Mouse (Mus musculus) hematopoietic stem cell, adult 5-6 weeks (primary cell): ENCODE results near the gene Tm7sf3. TPM values are rescaled to one million over a fixed set of nuclear protein-coding genes. Genes with fewer than 3 reads are reported as not detected.
A peak's percentile ranks its signal among the peaks of the same experiment; 100 is the strongest.

Experiments
- ATAC-seq, 2 experiments: fragments of 125-278 bp in 1 of 2; replicated peaks in 1 of 2; 2 replicates each; pipeline ENCODE4 v1.8.0; 2016 to 2017; ENCODE audit warnings: inconsistent platforms in 2 of 2, mild to moderate bottlenecking in 2 of 2, moderate number of reproducible peaks in 2 of 2, low read depth in 1 of 2, moderate TSS enrichment in 1 of 2; ENCODE audit not compliant: low FRiP score in 2 of 2, poor library complexity in 2 of 2, severe bottlenecking in 2 of 2, insufficient read depth in 1 of 2, low TSS enrichment in 1 of 2
- total RNA-seq: library from RNA; stranded (forward); fragments of 172-1452, 232-1000 nt; gene quantifications from 2 replicates; pipeline ENCODE4 v1.2.3, GENCODE M21; 2017

Tm7sf3 gene
- total RNA-seq, result 28.1 and 31.5 TPM in 2 replicates

GRCm38 (mm10) chr6:146642276-146643183, at the start of gene Tm7sf3, which contains the start of gene Med21:
Gene Tm7sf3, minus strand, starts transcription at chr6:146642824.
Gene Med21, plus strand, starts transcription at chr6:146642547.
- peak; percentile 93 to 95 for ATAC-seq

DNA sequence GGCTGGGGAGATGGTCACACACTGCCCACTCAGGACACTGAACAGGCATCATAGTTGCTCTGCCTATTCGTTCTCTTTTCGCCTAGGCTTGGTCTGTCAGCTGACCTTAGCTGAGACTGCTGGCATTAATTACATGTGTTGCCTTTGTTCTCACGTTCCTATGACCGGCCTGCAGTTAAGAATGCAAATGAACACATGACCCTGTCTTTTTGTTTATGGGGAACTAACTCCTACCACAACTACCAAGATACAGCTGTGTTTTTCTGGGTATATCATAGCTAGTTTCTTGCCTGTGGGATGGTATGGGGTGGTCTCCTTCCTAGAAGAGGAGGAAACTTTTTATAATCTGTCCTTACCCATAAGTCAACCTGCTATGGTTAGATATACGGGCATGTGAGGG, 46.2 kb upstream of the Tm7sf3 start:
- ATAC-seq, result no peak

DNA sequence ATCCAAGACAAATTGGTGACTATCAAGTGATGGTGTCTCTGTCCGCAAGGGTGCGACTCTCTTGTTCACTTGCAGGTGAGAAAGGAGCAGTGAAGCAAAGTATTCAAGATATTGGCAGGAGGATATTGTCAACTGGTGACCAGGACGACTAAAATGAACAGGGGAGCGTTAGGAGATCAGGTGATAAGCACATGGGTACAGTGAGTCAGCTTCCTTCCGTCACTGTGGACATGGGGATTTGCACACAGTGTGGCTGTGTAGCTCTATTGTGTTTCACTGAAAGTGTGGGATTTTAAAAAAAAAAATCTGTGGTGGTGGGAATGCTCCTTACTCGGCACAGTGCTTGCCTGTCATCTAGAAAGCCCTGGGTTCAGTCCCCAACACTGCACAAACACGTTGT, 45.4 kb upstream of the Tm7sf3 start:
- ATAC-seq, result no peak

DNA sequence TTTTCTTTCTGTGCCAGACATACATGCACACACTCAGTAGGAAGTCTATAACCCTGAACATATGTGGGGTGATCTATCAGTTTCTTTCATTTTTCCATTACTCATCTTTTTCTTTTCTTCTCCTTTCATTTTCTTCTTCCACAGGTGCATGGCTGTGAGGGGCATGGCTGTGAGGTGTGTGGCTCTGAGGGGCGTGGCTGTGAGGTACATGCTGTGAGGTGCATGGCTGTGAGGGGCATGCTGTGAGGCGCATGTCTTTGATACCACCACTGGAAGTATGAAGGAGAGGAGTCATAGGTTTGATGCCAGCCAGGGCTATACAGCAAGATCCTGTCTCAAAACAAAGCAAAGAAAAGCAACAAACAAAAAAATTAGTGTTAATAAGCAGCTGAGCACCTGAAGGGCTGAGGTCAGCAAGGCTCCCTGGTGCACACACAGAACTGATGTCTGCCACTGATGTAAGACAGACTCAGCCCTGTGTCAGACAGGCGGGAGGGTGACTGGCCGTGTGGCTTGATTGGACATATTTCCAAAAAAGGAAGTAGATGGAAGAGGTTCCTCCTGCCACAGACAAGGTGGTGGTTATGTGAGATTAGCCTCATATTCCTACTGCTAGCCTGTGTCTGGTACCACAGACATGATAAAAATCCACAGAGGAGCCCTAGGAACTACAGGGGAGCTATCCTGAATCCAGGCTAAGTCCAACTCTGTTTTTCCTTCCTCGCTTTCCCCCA, 44.0 kb upstream of the Tm7sf3 start:
- ATAC-seq, result peak; percentile 87 to 89

GRCm38 (mm10) chr6:146685781-146686308, 43.2 kb upstream of the Tm7sf3 start:
- peak in 1 of 2 experiments; percentile 52; a peak in 2 of 4 replicates for ATAC-seq

DNA sequence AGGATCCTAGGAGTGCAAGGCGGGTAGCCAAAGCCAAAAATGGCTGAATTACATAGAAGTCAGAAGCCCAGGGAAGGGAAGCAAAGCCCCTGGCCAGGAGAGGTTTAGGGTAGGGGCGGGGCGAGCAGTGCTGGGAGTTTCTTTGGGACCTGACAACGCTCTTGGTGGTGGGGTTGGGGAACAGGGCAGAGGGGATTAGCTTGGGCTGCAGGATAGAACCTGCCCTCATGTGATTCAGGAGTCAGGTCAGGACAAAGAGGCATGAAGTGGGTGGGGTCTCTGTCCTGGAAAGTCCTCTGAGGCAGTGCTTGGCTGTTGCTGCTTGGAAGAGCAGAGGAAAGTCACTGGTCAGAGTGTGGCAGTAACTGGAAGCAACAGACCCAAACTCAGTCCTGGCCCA, 41.3 kb upstream of the Tm7sf3 start:
- ATAC-seq, result no peak

DNA sequence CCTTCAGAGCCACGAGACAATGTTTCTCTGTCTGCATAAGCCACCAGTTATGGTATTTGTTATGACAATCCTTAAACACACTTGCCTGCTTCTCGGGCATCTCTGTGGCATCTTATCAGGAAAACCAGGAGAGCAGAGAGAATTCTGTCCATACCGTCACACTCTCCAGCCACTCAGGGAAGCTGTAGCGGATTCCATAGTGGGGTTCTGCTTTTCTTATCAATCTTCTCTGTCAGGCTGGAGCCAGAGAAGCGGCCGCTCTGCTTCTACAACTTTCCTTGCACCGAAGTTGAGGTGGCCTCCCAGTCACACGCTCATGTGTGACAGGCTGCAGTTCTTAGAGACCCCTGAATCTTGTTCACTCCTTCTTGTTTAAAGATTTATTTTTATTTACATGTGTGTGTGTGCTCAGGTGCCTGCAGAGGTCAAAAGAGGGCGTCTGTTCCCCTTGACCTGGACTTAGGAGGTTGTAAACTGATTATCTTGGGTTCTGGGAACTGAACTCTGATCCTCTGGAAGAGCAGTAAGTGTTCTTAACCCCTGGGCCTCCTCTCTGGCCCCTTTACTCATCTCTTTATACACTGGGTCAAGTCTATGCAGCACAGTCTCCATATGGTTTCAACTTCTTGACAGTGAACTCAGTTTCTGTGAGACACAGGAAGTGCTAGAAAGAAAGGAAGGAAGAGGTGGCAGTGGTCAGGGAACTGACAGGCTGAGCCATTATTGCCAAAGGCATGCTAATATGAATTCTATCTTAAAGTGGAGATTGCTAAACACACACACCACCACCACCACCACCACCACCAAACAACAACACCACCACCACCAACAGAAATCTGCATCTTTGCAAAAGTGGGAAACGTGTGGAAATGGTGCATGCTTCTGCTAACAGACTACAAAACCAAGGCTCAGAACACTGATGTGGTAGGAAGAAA, 35.8 kb upstream of the Tm7sf3 start:
- no peak; a peak in 1 of 4 replicates for ATAC-seq

DNA sequence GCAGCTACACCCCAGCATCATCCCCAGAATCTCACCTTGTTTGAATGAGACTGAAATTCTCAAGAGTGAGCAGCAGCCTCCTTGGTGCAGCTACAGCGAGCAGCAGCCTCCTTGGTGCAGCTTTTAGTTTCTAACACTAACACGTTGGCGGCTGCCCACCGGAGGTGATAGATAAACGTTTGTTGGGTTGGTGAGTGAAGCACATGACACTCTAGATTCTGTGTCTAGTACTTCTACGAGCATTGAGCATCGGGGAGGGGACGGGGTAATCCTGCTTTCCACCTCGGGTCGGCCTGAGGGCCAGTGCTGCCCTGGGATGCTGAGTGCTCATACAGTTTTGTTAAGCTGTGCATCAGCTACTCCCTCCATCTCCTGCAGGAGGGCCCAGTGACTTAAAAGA, 34.3 kb upstream of the Tm7sf3 start:
- no peak for ATAC-seq

- ATAC-seq, result peak; percentile 35 to 81
These were observed 32.4 kb upstream of the Tm7sf3 start for GRCm38 (mm10) chr6:146674881-146675536.

GRCm38 (mm10) chr6:146674420-146674819, 31.8 kb upstream of the Tm7sf3 start:
- no peak for ATAC-seq

DNA sequence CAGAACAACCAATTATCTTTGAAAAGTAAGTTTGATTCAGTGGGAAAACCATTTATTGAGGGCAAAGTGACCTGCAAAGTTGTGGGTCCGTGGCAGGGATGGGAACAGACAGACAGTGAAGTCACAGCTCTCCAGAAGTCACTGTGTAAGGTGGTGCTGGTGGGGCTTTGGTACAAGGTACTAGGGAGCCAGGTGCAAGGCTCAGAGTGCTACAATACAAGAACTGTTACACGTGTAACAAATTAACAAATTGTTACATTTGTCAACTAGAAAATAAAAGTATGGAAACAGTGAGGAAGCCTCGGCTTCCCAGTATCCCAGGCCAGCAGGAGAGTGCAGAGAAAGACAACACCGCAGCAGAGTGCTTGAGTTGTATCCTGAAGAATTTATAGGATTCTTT, 31.1 kb upstream of the Tm7sf3 start:
- no peak for ATAC-seq

GRCm38 (mm10) chr6:146672106-146672505, 29.5 kb upstream of the Tm7sf3 start:
- no peak for ATAC-seq

DNA sequence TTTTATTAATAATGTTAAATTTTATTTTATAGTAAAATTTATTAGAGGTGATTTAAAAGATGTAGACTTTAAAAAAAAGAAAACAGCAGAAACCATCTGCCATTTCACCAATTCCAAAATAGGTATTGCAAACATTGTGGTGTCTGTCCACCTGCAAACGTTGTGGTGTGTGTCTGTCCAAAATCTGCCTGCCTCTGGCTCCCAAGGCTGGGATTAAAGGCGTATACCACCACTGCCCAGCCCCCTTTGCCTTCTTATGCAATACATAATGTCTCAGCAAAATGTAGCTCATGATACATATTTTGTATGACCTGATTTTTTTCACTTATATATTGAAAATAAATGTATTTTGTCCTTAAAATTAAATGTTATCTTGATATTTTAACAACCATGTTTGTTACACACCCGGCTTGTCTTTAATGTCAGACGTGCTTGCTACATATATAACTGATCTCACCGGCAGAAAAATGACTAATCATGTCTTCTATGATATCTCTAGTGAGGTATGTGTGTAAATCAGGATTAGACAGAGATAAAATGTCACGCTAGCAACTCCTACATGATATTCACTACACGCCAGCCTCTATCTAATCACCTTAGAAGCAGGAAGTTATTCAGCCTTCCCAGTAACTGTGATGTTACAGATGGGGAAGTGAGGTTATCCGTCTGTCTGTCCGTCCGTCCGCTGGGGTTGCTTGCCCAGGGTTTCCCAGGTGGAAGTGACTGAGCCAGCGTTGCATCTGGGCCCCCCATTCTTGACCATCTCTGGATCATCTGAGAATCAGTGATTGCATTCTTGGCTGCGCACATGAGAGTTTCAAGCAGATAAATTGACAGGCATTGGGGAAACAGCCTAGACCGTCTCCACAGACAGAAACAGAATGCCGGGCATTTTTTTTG, 28.6 kb upstream of the Tm7sf3 start:
- ATAC-seq, result no peak

DNA sequence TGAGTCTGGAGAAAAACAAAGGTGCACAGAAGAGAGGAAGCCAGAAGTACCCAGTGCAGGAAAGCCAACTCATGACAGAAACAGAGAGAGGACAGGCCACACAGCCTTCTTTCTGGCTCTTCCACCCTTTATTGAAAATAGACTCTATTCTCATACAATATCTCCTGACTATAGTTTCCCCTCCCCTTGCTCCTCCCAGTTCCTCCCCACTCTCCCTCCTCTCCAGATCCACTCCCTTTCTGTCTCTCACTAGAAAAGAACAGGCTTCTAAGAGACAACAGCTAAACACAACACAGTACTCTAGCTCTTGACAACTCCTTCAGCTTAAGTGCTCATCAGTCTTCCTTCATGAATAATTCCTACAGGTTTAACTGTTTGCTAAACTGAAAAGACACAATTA, 26.0 kb upstream of the Tm7sf3 start:
- no peak for ATAC-seq

DNA sequence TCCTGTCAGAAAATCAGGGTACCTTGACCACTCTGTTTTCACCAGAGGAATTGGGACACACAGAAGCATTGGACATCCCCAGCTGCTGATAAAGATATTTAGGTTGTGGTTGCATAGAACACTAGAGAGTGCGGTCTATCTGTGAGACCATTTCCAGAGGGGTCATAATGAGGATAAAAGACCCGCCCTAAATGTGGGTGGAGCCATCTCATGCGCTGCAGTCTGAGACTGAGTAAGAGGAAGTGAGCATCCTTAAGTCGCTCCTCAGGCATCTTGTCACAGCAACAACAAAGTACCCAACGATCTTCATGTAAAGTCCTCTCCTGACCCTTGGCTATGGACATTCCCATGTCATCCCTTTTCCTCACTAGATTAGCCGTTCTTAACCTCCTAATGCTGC, 24.2 kb upstream of the Tm7sf3 start:
- no peak for ATAC-seq

GRCm38 (mm10) chr6:146665408-146665807, 22.8 kb upstream of the Tm7sf3 start:
- no peak for ATAC-seq
